Mouse (Mus musculus) stomach, postnatal 0 days (tissue): ENCODE measurements around the gene Slc44a2. TPM values are rescaled to one million over a fixed set of nuclear protein-coding genes. Genes with fewer than 3 reads are reported as not detected.

Source experiments
- ATAC-seq: fragments of 200-750 bp; cut with Nextera tagmentation; 2 replicates; pipeline ENCODE4 v1.8.0; 2017; ENCODE audit not compliant: low FRiP score, low TSS enrichment
- DNase-seq: peaks from one replicate; pipeline ENCODE4 v3.0.0-alpha.2; 2016; ENCODE audit warnings: low spot score
- H3K27ac ChIP-seq: fragments of 300-500 bp; sonication (generic); replicated peaks from 2 replicates; pipeline ENCODE4 v1.5.1; 2014; ENCODE audit warnings: mild to moderate bottlenecking, control low read depth
- H3K27me3 ChIP-seq: fragments of 300-500 bp; sonication (generic); 2 replicates; pipeline ENCODE4 v1.6.1; 2014; ENCODE audit warnings: low read length; ENCODE audit not compliant: control insufficient read depth, insufficient read depth
- H3K36me3 ChIP-seq: fragments of 300-500 bp; sonication (generic); 2 replicates; pipeline ENCODE4 v1.6.1; 2014; ENCODE audit warnings: low read length, mixed read lengths; ENCODE audit not compliant: control insufficient read depth, insufficient read depth
- H3K4me1 ChIP-seq: fragments of 300-500 bp; sonication (generic); replicated peaks from 2 replicates; pipeline ENCODE4 v1.6.1; 2014; ENCODE audit warnings: antibody characterized with exemption; ENCODE audit not compliant: control insufficient read depth, insufficient read depth
- H3K4me2 ChIP-seq: fragments of 300-500 bp; sonication (generic); replicated peaks from 2 replicates; pipeline ENCODE4 v1.6.1; 2014; ENCODE audit warnings: low read depth, mild to moderate bottlenecking, control low read depth, moderate library complexity
- H3K4me3 ChIP-seq: fragments of 300-500 bp; sonication (generic); 2 replicates; pipeline ENCODE4 v1.5.1; 2014; ENCODE audit warnings: low read depth, low read length, control low read depth
- H3K9ac ChIP-seq: fragments of 300-500 bp; sonication (generic); 2 replicates; pipeline ENCODE4 v1.6.1; 2014; ENCODE audit warnings: mild to moderate bottlenecking, low read length, control low read depth, mixed read lengths
- H3K9me3 ChIP-seq: fragments of 300-500 bp; sonication (generic); 2 replicates; pipeline ENCODE4 v1.6.1; 2016; ENCODE audit warnings: low read length; ENCODE audit not compliant: control insufficient read depth
- CTCF ChIP-seq: IDR thresholded peaks from 2 replicates; pipeline ENCODE4 v1.5.1; 2016; ENCODE audit warnings: antibody characterized with exemption, low read depth, mild to moderate bottlenecking, moderate library complexity
- EP300 ChIP-seq: optimal IDR thresholded peaks from 2 replicates; pipeline ENCODE3; 2016; ENCODE audit warnings: antibody characterized with exemption
- WGBS: fragments of 180-500 bp; shearing (Covaris S2); extraction: QIAGEN DNeasy Blood & Tissue Kit; methylation state at CpG from one replicate; pipeline ENCODE4 v1.1.7; 2014; 5-methylcytosine and 5-hydroxymethylcytosine counted together
- polyA plus RNA-seq: library from polyadenylated mRNA; unstranded; fragments of >200 nt; fragmentation: Nextera tagmentation; extraction: Ambion mirVana; gene quantifications from 2 replicates; pipeline ENCODE4 v1.2.1, GENCODE M21; 2015

The Slc44a2 gene
- polyA plus RNA-seq, 1 experiment from 2014 or later = 55.2 TPM

- Histone ChIP-seq H3K4me1 (no peaks in the 10 kb centered on the region), H3K4me2 (peak overlapping the region; percentile 49), H3K27me3 (no peaks in the 10 kb centered on the region), H3K27ac (peak overlapping the region; percentile 74), H3K36me3 (no peaks in the 10 kb centered on the region; the same call in 1 of the 2 replicates), H3K9ac (peak overlapping the region; percentile 63), H3K9me3 (no peaks in the 10 kb centered on the region), H3K4me3 (peak overlapping the region; percentile 49)
- 27% methylated on average over 7 of the region's 7 CpGs for WGBS
- no peak for DNase-seq
- ATAC-seq = peak; percentile 45
- TF ChIP-seq CTCF (no peak), EP300 (no peak)
These were observed 8.8 kb upstream of the Slc44a2 start for GRCm38 (mm10) chr9:21311695-21312094.

GRCm38 (mm10) chr9:21312134-21312533 is 8.4 kb upstream of the Slc44a2 start, which contains the start of gene Ap1m2:
Gene Ap1m2, minus strand, starts transcription at chr9:21312337.
- TF ChIP-seq EP300 (no peak), CTCF (peak; percentile 68)
- Histone ChIP-seq H3K4me2 (peak within 1 kb of the TSS; percentile 49), H3K9me3 (no peaks in the 10 kb centered on the region), H3K36me3 (no peaks in the 10 kb centered on the region; the same call in 1 of the 2 replicates), H3K4me3 (peak within 1 kb of the TSS; percentile 49), H3K9ac (peak within 1 kb of the TSS; percentile 63), H3K4me1 (no peaks in the 10 kb centered on the region), H3K27ac (peak within 1 kb of the TSS; percentile 74), H3K27me3 (no peaks in the 10 kb centered on the region)
- DNase-seq = peak; percentile 87
- peak; percentile 77 for ATAC-seq
- 10% methylated on average over 30 of the region's 35 CpGs for WGBS

GRCm38 (mm10) chr9:21313394-21313793 is 7.1 kb upstream of the Slc44a2 start:
- H3K27ac ChIP-seq = no peak overlapping the region

GRCm38 (mm10) chr9:21314367-21315140 is 5.9 kb upstream of the Slc44a2 start:
- TF ChIP-seq CTCF (no peak), EP300 (no peak)
- DNase-seq (no peak), ATAC-seq (no peak)
- no peaks in the 10 kb centered on the region for H3K9me3 ChIP-seq
- H3K9ac ChIP-seq = no peak overlapping the region
- no peak overlapping the region for H3K27ac ChIP-seq
- no peak overlapping the region for H3K4me3 ChIP-seq
- H3K36me3 ChIP-seq = no peaks in the 10 kb centered on the region
- H3K4me1 ChIP-seq = no peaks in the 10 kb centered on the region
- no peaks in the 10 kb centered on the region for H3K27me3 ChIP-seq
- WGBS = 88% methylated on average over 9 of the region's 9 CpGs
- H3K4me2 ChIP-seq = no peak overlapping the region

More at GRCm38 (mm10) chr9:21313394-21313793, 7.1 kb upstream of the Slc44a2 start:
- H3K36me3 ChIP-seq = no peaks in the 10 kb centered on the region
- DNase-seq (peak; percentile 89), ATAC-seq (peak; percentile 75)
- TF ChIP-seq CTCF (peak; percentile 97), EP300 (no peak)
- H3K9me3 ChIP-seq = no peaks in the 10 kb centered on the region
- no peaks in the 10 kb centered on the region for H3K4me1 ChIP-seq
- 8% methylated on average over 11 of the region's 11 CpGs for WGBS
- no peaks in the 10 kb centered on the region for H3K27me3 ChIP-seq
- H3K4me2 ChIP-seq = no peak overlapping the region
- H3K4me3 ChIP-seq = no peak overlapping the region
- H3K9ac ChIP-seq = no peak overlapping the region

GRCm38 (mm10) chr9:21315421-21315820 is 5.1 kb upstream of the Slc44a2 start:
- ATAC-seq (no peak), DNase-seq (no peak)
- WGBS = 59% methylated on average over 5 of the region's 5 CpGs
- TF ChIP-seq EP300 (no peak), CTCF (no peak)
- no peak overlapping the region for H3K4me2 ChIP-seq
- H3K4me1 ChIP-seq = no peaks in the 10 kb centered on the region
- no peaks in the 10 kb centered on the region for H3K36me3 ChIP-seq
- no peaks in the 10 kb centered on the region for H3K9me3 ChIP-seq
- no peak overlapping the region for H3K9ac ChIP-seq
- H3K27ac ChIP-seq = no peak overlapping the region
- H3K27me3 ChIP-seq = no peaks in the 10 kb centered on the region
- no peak overlapping the region for H3K4me3 ChIP-seq

- Histone ChIP-seq H3K9me3 (no peaks in the 10 kb centered on the region), H3K9ac (no peak overlapping the region), H3K4me1 (no peaks in the 10 kb centered on the region), H3K36me3 (no peaks in the 10 kb centered on the region), H3K4me2 (no peak overlapping the region), H3K27ac (no peak overlapping the region), H3K27me3 (no peaks in the 10 kb centered on the region), H3K4me3 (no peak overlapping the region)
- 70% methylated on average over 7 of the region's 7 CpGs for WGBS
- DNase-seq = no peak
- no peak for TF ChIP-seq CTCF
- TF ChIP-seq EP300 = no peak
- no peak for ATAC-seq
These were observed 3.8 kb upstream of the Slc44a2 start for GRCm38 (mm10) chr9:21316696-21317095.
